8 mouse cellular contexts compared by ENCODE assay signal in genomic region chr4:135876583-135877020, GRCm38 (mm10). TPM values are rescaled to one million over a fixed set of nuclear protein-coding genes. Genes with fewer than 3 reads are reported as not detected.
DNase-seq lines count a peak whose midpoint lies in the region; ATAC-seq lines count a peak whose summit lies in the region.

No protein-coding gene starts in this region.

- peak; percentile 75 for DNase-seq in MEL-GATA-1-ER (ENCODE audit: extremely low read depth, low read depth)
- peak; percentile 46 to 50 for DNase-seq in cerebellum, postnatal 10 days
- DNase-seq in frontal cortex, postnatal 10 days (ENCODE audit: low spot score in 2 of 2), result peak; percentile 64 to 78
- peak; percentile 53 to 74 for DNase-seq in layer of hippocampus, postnatal 14 days (ENCODE audit: low spot score in 2 of 2)
- peak; percentile 90 for DNase-seq in lung, postnatal 25 days (ENCODE audit: low spot score)
- DNase-seq in retina, postnatal 1 day, result peak; percentile 78
- peak; percentile 73 for DNase-seq in thymus, postnatal 4 days

- H3K9me3 ChIP-seq in hindbrain, embryonic 12.5 days (replicated peaks), result no peaks in the 10 kb centered on the region

- H3K4me3 ChIP-seq in hindbrain, embryonic 12.5 days, result peak overlapping the region; percentile 0; the same call in 1 of the 2 replicates

- peak overlapping the region; percentile 24; the same call in 1 of the 2 replicates for H3K27ac ChIP-seq in hindbrain, embryonic 12.5 days

- H3K27me3 ChIP-seq in hindbrain, embryonic 12.5 days, result no peaks in the 10 kb centered on the region

- peak overlapping the region; percentile 42 for H3K4me2 ChIP-seq in hindbrain, embryonic 12.5 days (replicated peaks)

- H3K9ac ChIP-seq in hindbrain, embryonic 12.5 days, result 0 out of 2 replicates have a peak overlapping the region, but pooled peaks have one; percentile 15

- 0 out of 2 replicates have a peak, but pooled peaks cover 9% of the 10 kb centered on the region for H3K36me3 ChIP-seq in hindbrain, embryonic 12.5 days

- ATAC-seq in hindbrain, embryonic 12.5 days (ENCODE audit: low FRiP score), result no peak

- 2% methylated on average over 16 of the region's 16 CpGs for WGBS in hindbrain, embryonic 12.5 days

- peaks cover 41% of the 10 kb centered on the region for H3K4me1 ChIP-seq in hindbrain, embryonic 12.5 days

RNA-seq across cellular contexts. Expression of gene Pnrc2, which starts 3.0 kb away (rescaled TPM):
- 152 and 154 TPM in 2 replicates for polyA plus RNA-seq in hindbrain, embryonic 12.5 days (2016; fragmentation: Nextera tagmentation; extraction: Ambion mirVana)
- 10 to 100 TPM; 59.5 to 67.2 TPM for total RNA-seq in layer of hippocampus, postnatal 14 days (2021)

RNA-seq across cellular contexts. Expression of gene Cnr2, which starts 18.6 kb away (rescaled TPM):
- 0.15 and 0.29 TPM in 2 replicates for polyA plus RNA-seq in hindbrain, embryonic 12.5 days (2016; fragmentation: Nextera tagmentation; extraction: Ambion mirVana)
- total RNA-seq in layer of hippocampus, postnatal 14 days (2021), result under 1 TPM in 1 of 2 experiments, not detected in 1; 0.09 TPM

RNA-seq across cellular contexts. Expression of gene Srsf10, which starts 21.1 kb away (rescaled TPM):
- 312 and 328 TPM in 2 replicates for polyA plus RNA-seq in hindbrain, embryonic 12.5 days (2016; fragmentation: Nextera tagmentation; extraction: Ambion mirVana)
- total RNA-seq in layer of hippocampus, postnatal 14 days (2021), result 10 to 100 TPM; 78.4 to 85.6 TPM

RNA-seq across cellular contexts. Expression of gene Fuca1, which starts 43.9 kb away (rescaled TPM):
- polyA plus RNA-seq in hindbrain, embryonic 12.5 days (2016; fragmentation: Nextera tagmentation; extraction: Ambion mirVana), result 50.2 and 54.1 TPM in 2 replicates
- 10 to 100 TPM; 48.9 to 52.6 TPM for total RNA-seq in layer of hippocampus, postnatal 14 days (2021)
